Mouse (Mus musculus) heart, adult 11 months (tissue): ENCODE measurements around the gene Pxn.

ENCODE experiments used
- DNase-seq: peaks from one replicate; pipeline ENCODE4 v3.0.0; 2022

The Pxn gene

DNA sequence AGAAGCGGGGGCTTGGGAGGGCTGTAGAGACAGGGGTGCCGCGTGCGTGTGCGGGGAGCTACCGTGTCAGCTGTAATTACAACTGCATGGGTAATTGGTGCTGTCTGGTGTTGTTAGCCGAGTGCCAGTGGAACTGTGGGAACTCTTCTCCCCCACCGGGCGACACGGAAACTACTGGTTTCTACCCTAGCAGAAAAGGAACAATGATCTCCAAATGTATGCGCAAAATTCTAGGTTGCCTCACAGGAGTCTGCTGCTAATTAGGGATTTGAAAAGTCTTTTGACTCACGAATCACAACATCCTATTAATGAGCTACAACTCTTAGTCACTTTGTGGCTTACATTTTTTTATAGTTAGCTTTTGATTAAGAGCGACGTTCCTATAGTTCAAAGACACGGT lies 79.7 kb downstream of the Pxn start:
- no peak for DNase-seq

DNA sequence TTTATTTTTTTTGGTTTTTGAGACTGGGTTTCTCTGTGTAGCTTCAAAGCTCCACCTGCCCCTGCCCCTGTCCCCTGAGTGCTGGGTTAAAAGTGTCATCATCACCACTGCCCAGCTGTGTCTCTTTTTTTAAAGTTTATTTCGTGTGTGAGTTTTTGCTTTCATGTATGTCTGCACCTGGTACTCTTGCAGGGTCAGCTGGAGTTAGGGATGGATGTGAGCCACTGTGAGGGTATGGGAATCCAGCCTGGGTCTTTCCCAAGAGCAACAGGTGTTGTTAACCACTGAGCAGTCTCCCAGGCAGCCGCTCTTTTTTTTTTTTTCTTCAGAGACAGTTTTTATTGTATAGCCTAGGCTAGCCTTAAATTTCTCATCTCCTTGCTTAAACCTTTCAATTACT lies 80.3 kb downstream of the Pxn start:
- DNase-seq, result no peak

GRCm38 (mm10) chr5:115591028-115591427 lies 84.6 kb downstream of the Pxn start:
- no peak for DNase-seq

GRCm38 (mm10) chr5:115591506-115591905 lies 85.0 kb downstream of the Pxn start:
- DNase-seq, result no peak

- no peak for DNase-seq
Measured at GRCm38 (mm10) chr5:115603561-115603960, 97.1 kb downstream of the Pxn start.
